Mouse (Mus musculus) heart, adult 2 months (tissue): ENCODE measurements around the gene Lsm12. TPM values are rescaled to one million over a fixed set of nuclear protein-coding genes. Genes with fewer than 3 reads are reported as not detected.

ENCODE experiments used
- DNase-seq, 2 experiments: peaks; one replicate each; pipeline ENCODE4 v3.0.0; 2021
- H3K27ac ChIP-seq: fragments of 200-600 bp; 2 replicates; pipeline ENCODE4 v1.8.1; 2022
- H3K27me3 ChIP-seq: fragments of 200-500 bp; 2 replicates; pipeline ENCODE4 v1.6.1; 2012; ENCODE audit warnings: mild to moderate bottlenecking, low read length, inconsistent platforms, mixed read lengths; ENCODE audit not compliant: control insufficient read depth, insufficient read depth
- H3K36me3 ChIP-seq: fragments of 200-500 bp; 2 replicates; pipeline ENCODE4 v1.6.1; 2012; ENCODE audit warnings: low read length, inconsistent platforms; ENCODE audit not compliant: control insufficient read depth, insufficient read depth
- H3K4me1 ChIP-seq: fragments of 200-500 bp; 2 replicates; pipeline ENCODE4 v1.6.1; 2011; ENCODE audit warnings: low read length; ENCODE audit not compliant: control insufficient read depth, insufficient read depth
- H3K4me3 ChIP-seq: fragments of 200-600 bp; 2 replicates; pipeline ENCODE4 v1.8.1; 2022
- H3K79me2 ChIP-seq: fragments of 200-500 bp; replicated peaks from 2 replicates; pipeline ENCODE4 v1.6.1; 2012; ENCODE audit warnings: mild to moderate bottlenecking, inconsistent platforms, low read length, moderate library complexity, mixed read lengths; ENCODE audit not compliant: control insufficient read depth, insufficient read depth
- H3K9ac ChIP-seq: fragments of 200-500 bp; 2 replicates; pipeline ENCODE4 v1.6.1; 2012; ENCODE audit warnings: low read depth, mild to moderate bottlenecking, control low read depth, inconsistent platforms, low read length, mixed read lengths
- CTCF ChIP-seq: fragments of 200-600 bp; IDR thresholded peaks from 2 replicates; pipeline ENCODE4 v1.8.1; 2022; ENCODE audit warnings: antibody characterized with exemption, mild to moderate bottlenecking, moderate library complexity
- EP300 ChIP-seq: fragments of 200-500 bp; IDR thresholded peaks from 2 replicates; pipeline ENCODE4 v1.6.1; 2011; ENCODE audit warnings: low read depth, low read length, control low read depth; ENCODE audit not compliant: insufficient read depth
- POLR2A ChIP-seq: fragments of 200-500 bp; IDR thresholded peaks from 2 replicates; pipeline ENCODE4 v1.6.1; 2011; ENCODE audit warnings: mild to moderate bottlenecking, low read depth, low read length, control low read depth; ENCODE audit not compliant: insufficient read depth
- WGBS: fragments of 180-500 bp; shearing (Covaris S2); methylation state at CpG from one replicate; pipeline ENCODE4 v1.1.7; 2018; 5-methylcytosine and 5-hydroxymethylcytosine counted together
- intact Hi-C: fragments of 180-260 bp; cut with DNase I; formaldehyde crosslinking; loops from one replicate; pipeline ENCODE4 v1.15.1; 2025
- polyA plus RNA-seq: library from polyadenylated mRNA; depleted of rRNA; stranded (reverse); fragments of >200 nt; gene quantifications from 2 replicates; pipeline ENCODE4 v1.2.3, GENCODE M21; 2012
- total RNA-seq, 2 experiments: library from RNA; stranded (reverse); gene quantifications; 2 replicates each; pipeline ENCODE4 v1.2.3; 2021

The Lsm12 gene
- total and polyA plus RNA-seq, 3 experiments, result 32.5 to 50.2 (median 49.4) TPM

- 40% methylated on average over 14 of the region's 14 CpGs for WGBS
- Histone ChIP-seq H3K4me1 (peaks cover 49% of the 10 kb centered on the region), H3K27ac (peak overlapping the region; percentile 92), H3K4me3 (peak overlapping the region; percentile 2), H3K27me3 (no peaks in the 10 kb centered on the region), H3K79me2 (peaks cover 3% of the 10 kb centered on the region; the same call in 1 of the 2 replicates), H3K36me3 (peaks cover 8% of the 10 kb centered on the region; the same call in 1 of the 2 replicates), H3K9ac (peak overlapping the region; percentile 48)
- no peak for TF ChIP-seq CTCF
- TF ChIP-seq EP300, result no peak
- 0 out of 2 replicates have a peak, but pooled peaks have one; percentile 7 for TF ChIP-seq POLR2A
- peak in 1 of 2 experiments; percentile 56 for DNase-seq
- intact Hi-C loops, result no loop called here
These were observed 34.3 kb upstream of the Lsm12 start for GRCm38 (mm10) chr11:102219247-102219993.

- 1% methylated on average over 10 of the region's 10 CpGs for WGBS
These were observed 33.7 kb upstream of the Lsm12 start for GRCm38 (mm10) chr11:102218783-102219182.

GRCm38 (mm10) chr11:102217876-102218430, 32.9 kb upstream of the Lsm12 start:
- no peaks in the 10 kb centered on the region for H3K27me3 ChIP-seq
- peaks cover 3% of the 10 kb centered on the region for H3K79me2 ChIP-seq
- peak overlapping the region; percentile 91 for H3K27ac ChIP-seq
- H3K36me3 ChIP-seq, result peaks cover 7% of the 10 kb centered on the region; the same call in 1 of the 2 replicates
- H3K4me3 ChIP-seq, result peak overlapping the region; percentile 68
- H3K4me1 ChIP-seq, result peaks cover 50% of the 10 kb centered on the region
- no peak for TF ChIP-seq CTCF
- TF ChIP-seq POLR2A, result no peak
- TF ChIP-seq EP300, result no peak
- intact Hi-C loops, result no loop called here
- DNase-seq, result peak in 1 of 2 experiments; percentile 51
- H3K9ac ChIP-seq, result peak overlapping the region; percentile 74
- WGBS, result 19% methylated on average over 7 of the region's 7 CpGs

More at GRCm38 (mm10) chr11:102218783-102219182, 33.7 kb upstream of the Lsm12 start:
- no peaks in the 10 kb centered on the region for H3K27me3 ChIP-seq
- TF ChIP-seq POLR2A, result peak; percentile 99
- 0 out of 2 replicates have a peak, but pooled peaks have one; percentile 4 for TF ChIP-seq CTCF
- peak; percentile 42; the same call in 1 of the 2 replicates for TF ChIP-seq EP300
- intact Hi-C loops, result no loop called here
- H3K79me2 ChIP-seq, result no peaks in the 10 kb centered on the region
- peaks cover 47% of the 10 kb centered on the region for H3K4me1 ChIP-seq
- peak overlapping the region; percentile 74 for H3K9ac ChIP-seq
- H3K36me3 ChIP-seq, result peaks cover 5% of the 10 kb centered on the region; the same call in 1 of the 2 replicates
- peak overlapping the region; percentile 92 for H3K27ac ChIP-seq
- peak; percentile 97 to 98 for DNase-seq
- H3K4me3 ChIP-seq, result peak overlapping the region; percentile 68

GRCm38 (mm10) chr11:102217396-102217795, 32.3 kb upstream of the Lsm12 start:
- DNase-seq, result peak in 1 of 2 experiments; percentile 60
- H3K27me3 ChIP-seq, result no peaks in the 10 kb centered on the region
- intact Hi-C loops, result no loop called here

GRCm38 (mm10) chr11:102216886-102217240, 31.8 kb upstream of the Lsm12 start:
- intact Hi-C loops, result no loop called here
- Histone ChIP-seq H3K36me3 (peaks cover 3% of the 10 kb centered on the region; the same call in 1 of the 2 replicates), H3K4me3 (peak overlapping the region; percentile 68), H3K27ac (peak overlapping the region; percentile 91), H3K4me1 (peaks cover 47% of the 10 kb centered on the region), H3K9ac (peak overlapping the region; percentile 74), H3K79me2 (peaks cover 4% of the 10 kb centered on the region), H3K27me3 (no peaks in the 10 kb centered on the region)
- no peak for TF ChIP-seq POLR2A
- TF ChIP-seq EP300, result no peak
- no peak for TF ChIP-seq CTCF
- peak in 1 of 2 experiments; percentile 52 for DNase-seq
- 19% methylated on average over 5 of the region's 5 CpGs for WGBS

More at GRCm38 (mm10) chr11:102217396-102217795, 32.3 kb upstream of the Lsm12 start:
- H3K79me2 ChIP-seq, result peaks cover 3% of the 10 kb centered on the region
- peak overlapping the region; percentile 91 for H3K27ac ChIP-seq
- H3K9ac ChIP-seq, result peak overlapping the region; percentile 74
- no peak for TF ChIP-seq POLR2A
- TF ChIP-seq EP300, result no peak
- TF ChIP-seq CTCF, result no peak
- H3K4me3 ChIP-seq, result peak overlapping the region; percentile 68
- H3K36me3 ChIP-seq, result peaks cover 3% of the 10 kb centered on the region; the same call in 1 of the 2 replicates
- H3K4me1 ChIP-seq, result peaks cover 48% of the 10 kb centered on the region
- WGBS, result 18% methylated on average over 6 of the region's 6 CpGs
